Mouse (Mus musculus) lung, adult 2 months (tissue): ENCODE data around the gene Alk.

ENCODE experiments used
- CTCF ChIP-seq: fragments of 200-500 bp; IDR thresholded peaks from 2 replicates; pipeline ENCODE4 v1.5.1; 2011; ENCODE audit warnings: mild to moderate bottlenecking, low read length, control low read depth; ENCODE audit not compliant: insufficient read depth
- POLR2A ChIP-seq: fragments of 200-500 bp; IDR thresholded peaks from 2 replicates; pipeline ENCODE4 v1.6.1; 2011; ENCODE audit warnings: low read depth, mild to moderate bottlenecking, control low read depth, low read length, borderline replicate concordance; ENCODE audit errors: extremely low read depth

GRCm38 (mm10) chr17:72510746-72511145, 93.7 kb downstream of the Alk start:
- no peak for TF ChIP-seq CTCF
- TF ChIP-seq POLR2A, result no peak
